ENCODE assay signal across 8 mouse cellular contexts in genomic region chr10:58445850-58446249, GRCm38 (mm10). TPM values are rescaled to one million over a fixed set of nuclear protein-coding genes. Genes with fewer than 3 reads are reported as not detected.
DNase-seq lines count a peak whose midpoint lies in the region; ATAC-seq lines count a peak whose summit lies in the region.

No protein-coding gene starts in this region.

- DNase-seq in kidney, adult 11 months, result peak; percentile 4
- DNase-seq in kidney, postnatal 25 days, result no peak
- DNase-seq in ES-CJ7 (ENCODE audit: low read depth, low spot score), result peak; percentile 47
- peak; percentile 52 for DNase-seq in splenic B cell, adult 2 months (ENCODE audit: low read depth, low spot score)
- no peak for DNase-seq in cerebellum, adult 9-11 months

- H3K27ac ChIP-seq in embryonic facial prominence, embryonic 15.5 days (replicated peaks), result peak overlapping the region; percentile 96
- H3K27ac ChIP-seq in hindbrain, embryonic 16.5 days (ENCODE audit: low read depth, low read length), result peak overlapping the region; percentile 92
- H3K27ac ChIP-seq in lung, embryonic 16.5 days (ENCODE audit: low read length), result peak overlapping the region; percentile 98

- peak overlapping the region; percentile 90 for H3K9ac ChIP-seq in embryonic facial prominence, embryonic 15.5 days
- H3K9ac ChIP-seq in hindbrain, embryonic 16.5 days (ENCODE audit: low read depth, low read length), result peak overlapping the region; percentile 78
- peak overlapping the region; percentile 82 for H3K9ac ChIP-seq in lung, embryonic 16.5 days (ENCODE audit: low read length)

- no peak for ATAC-seq in embryonic facial prominence, embryonic 15.5 days (ENCODE audit: insufficient number of reproducible peaks, low FRiP score, low TSS enrichment, low read depth)
- ATAC-seq in hindbrain, embryonic 16.5 days, result 0 out of 2 replicates have a peak, but pooled peaks have one; percentile 5
- ATAC-seq in lung, embryonic 16.5 days (ENCODE audit: low read depth), result no peak

- peak overlapping the region; percentile 88 for H3K4me3 ChIP-seq in embryonic facial prominence, embryonic 15.5 days (replicated peaks)
- H3K4me3 ChIP-seq in hindbrain, embryonic 16.5 days (ENCODE audit: low read length), result peak overlapping the region; percentile 100
- peak overlapping the region; percentile 99 for H3K4me3 ChIP-seq in lung, embryonic 16.5 days (ENCODE audit: low read length)

- no peaks in the 10 kb centered on the region for H3K9me3 ChIP-seq in embryonic facial prominence, embryonic 15.5 days (replicated peaks)
- H3K9me3 ChIP-seq in hindbrain, embryonic 16.5 days (ENCODE audit: control insufficient read depth, low read length), result no peaks in the 10 kb centered on the region
- H3K9me3 ChIP-seq in lung, embryonic 16.5 days (ENCODE audit: control insufficient read depth, low read length), result no peaks in the 10 kb centered on the region

- H3K4me2 ChIP-seq in embryonic facial prominence, embryonic 15.5 days (replicated peaks), result peak overlapping the region; percentile 47
- peak overlapping the region; percentile 83 for H3K4me2 ChIP-seq in hindbrain, embryonic 16.5 days (ENCODE audit: low read length)
- H3K4me2 ChIP-seq in lung, embryonic 16.5 days (ENCODE audit: low read depth, low read length), result peak overlapping the region; percentile 77

- H3K4me1 ChIP-seq in embryonic facial prominence, embryonic 15.5 days, result peaks cover 7% of the 10 kb centered on the region
- peaks cover 9% of the 10 kb centered on the region for H3K4me1 ChIP-seq in hindbrain, embryonic 16.5 days (ENCODE audit: control insufficient read depth, insufficient read depth, low read depth, low read length)
- H3K4me1 ChIP-seq in lung, embryonic 16.5 days (replicated peaks; ENCODE audit: control insufficient read depth, insufficient read depth, low read length), result peaks cover 7% of the 10 kb centered on the region

- H3K36me3 ChIP-seq in embryonic facial prominence, embryonic 15.5 days, result no peaks in the 10 kb centered on the region
- no peaks in the 10 kb centered on the region for H3K36me3 ChIP-seq in hindbrain, embryonic 16.5 days (ENCODE audit: control insufficient read depth, insufficient read depth, low read length)
- no peaks in the 10 kb centered on the region for H3K36me3 ChIP-seq in lung, embryonic 16.5 days (ENCODE audit: control insufficient read depth, insufficient read depth, low read length)
- H3K36me3 ChIP-seq in splenic B cell, adult 2 months (ENCODE audit: control insufficient read depth, insufficient read depth, low read length, poor library complexity, severe bottlenecking), result no peaks in the 10 kb centered on the region

- WGBS in embryonic facial prominence, embryonic 15.5 days, result 11% methylated on average over 9 of the region's 9 CpGs
- WGBS in hindbrain, embryonic 16.5 days, result 19% methylated on average over 9 of the region's 9 CpGs
- 14% methylated on average over 9 of the region's 9 CpGs for WGBS in lung, embryonic 16.5 days

- H3K27me3 ChIP-seq in embryonic facial prominence, embryonic 15.5 days, result no peaks in the 10 kb centered on the region
- no peaks in the 10 kb centered on the region for H3K27me3 ChIP-seq in hindbrain, embryonic 16.5 days (replicated peaks; ENCODE audit: control insufficient read depth, insufficient read depth, low read length)
- no peaks in the 10 kb centered on the region for H3K27me3 ChIP-seq in lung, embryonic 16.5 days (ENCODE audit: control insufficient read depth, insufficient read depth, low read depth, low read length)
- H3K27me3 ChIP-seq in splenic B cell, adult 2 months (ENCODE audit: control insufficient read depth, insufficient read depth, low read length, poor library complexity, severe bottlenecking), result no peaks in the 10 kb centered on the region

RNA-seq across cellular contexts. Expression of gene Ranbp2, which starts 0.9 kb away (rescaled TPM):
- polyA plus RNA-seq in embryonic facial prominence, embryonic 15.5 days (2015; fragmentation: Nextera tagmentation; extraction: Ambion mirVana), result 19.0 and 20.7 TPM in 2 replicates
- 12.5 and 14.1 TPM in 2 replicates for polyA plus RNA-seq in hindbrain, embryonic 16.5 days (2015; fragmentation: Nextera tagmentation; extraction: Ambion mirVana)
- polyA plus RNA-seq in lung, embryonic 16.5 days (2015; fragmentation: Nextera tagmentation; extraction: Ambion mirVana), result 26.0 and 29.1 TPM in 2 replicates

RNA-seq across cellular contexts. Expression of gene Ccdc138, which starts 51.9 kb away (rescaled TPM):
- 8.2 and 9.7 TPM in 2 replicates for polyA plus RNA-seq in embryonic facial prominence, embryonic 15.5 days (2015; fragmentation: Nextera tagmentation; extraction: Ambion mirVana)
- polyA plus RNA-seq in hindbrain, embryonic 16.5 days (2015; fragmentation: Nextera tagmentation; extraction: Ambion mirVana), result 9.2 and 9.4 TPM in 2 replicates
- 9.6 and 11.2 TPM in 2 replicates for polyA plus RNA-seq in lung, embryonic 16.5 days (2015; fragmentation: Nextera tagmentation; extraction: Ambion mirVana)

Comparison
In these comparisons a context has a peak if more than half of its experiments do, and no peak if none do; other contexts are left out.
1. DNase-seq: peak in kidney, adult 11 months (single experiment), ES-CJ7 (single experiment) and splenic B cell, adult 2 months (single experiment); none in kidney, postnatal 25 days (0 of 2) and cerebellum, adult 9-11 months (single experiment).
2. Peak in every context shown above with its lines, with median percentiles within 50 percentile points of each other: H3K27ac ChIP-seq, H3K4me2 ChIP-seq, H3K4me3 ChIP-seq and H3K9ac ChIP-seq.